Mouse (Mus musculus) olfactory bulb, adult 2 months (tissue): Measurements from ENCODE around the gene Rps19.
A peak's percentile ranks its signal among the peaks of the same experiment; 100 is the strongest.

Experiments
- CTCF ChIP-seq: fragments of 200-500 bp; IDR thresholded peaks from 2 replicates; pipeline ENCODE4 v1.5.1; 2012; ENCODE audit warnings: low read depth, mild to moderate bottlenecking, low read length, moderate library complexity; ENCODE audit not compliant: insufficient read depth
- POLR2A ChIP-seq: fragments of 200-500 bp; IDR thresholded peaks from 2 replicates; pipeline ENCODE4 v1.6.1; 2012; ENCODE audit warnings: mild to moderate bottlenecking, low read depth, low read length, moderate library complexity; ENCODE audit not compliant: insufficient read depth

- TF ChIP-seq POLR2A, result no peak
- peak; percentile 41; the same call in 1 of the 2 replicates for TF ChIP-seq CTCF
Observed at GRCm38 (mm10) chr7:24904936-24905335, 20.8 kb downstream of the Rps19 start.
